Mouse (Mus musculus) stomach, postnatal 0 days (tissue): Measurements from ENCODE around the gene Tyrobp. TPM values are rescaled to one million over a fixed set of nuclear protein-coding genes. Genes with fewer than 3 reads are reported as not detected.

ENCODE experiments used
- ATAC-seq: fragments of 200-750 bp; cut with Nextera tagmentation; 2 replicates; pipeline ENCODE4 v1.8.0; 2017; ENCODE audit not compliant: low FRiP score, low TSS enrichment
- DNase-seq: peaks from one replicate; pipeline ENCODE4 v3.0.0-alpha.2; 2016; ENCODE audit warnings: low spot score
- H3K27ac ChIP-seq: fragments of 300-500 bp; sonication (generic); replicated peaks from 2 replicates; pipeline ENCODE4 v1.5.1; 2014; ENCODE audit warnings: mild to moderate bottlenecking, control low read depth
- H3K27me3 ChIP-seq: fragments of 300-500 bp; sonication (generic); 2 replicates; pipeline ENCODE4 v1.6.1; 2014; ENCODE audit warnings: low read length; ENCODE audit not compliant: control insufficient read depth, insufficient read depth
- H3K36me3 ChIP-seq: fragments of 300-500 bp; sonication (generic); 2 replicates; pipeline ENCODE4 v1.6.1; 2014; ENCODE audit warnings: low read length, mixed read lengths; ENCODE audit not compliant: control insufficient read depth, insufficient read depth
- H3K4me1 ChIP-seq: fragments of 300-500 bp; sonication (generic); replicated peaks from 2 replicates; pipeline ENCODE4 v1.6.1; 2014; ENCODE audit warnings: antibody characterized with exemption; ENCODE audit not compliant: control insufficient read depth, insufficient read depth
- H3K4me2 ChIP-seq: fragments of 300-500 bp; sonication (generic); replicated peaks from 2 replicates; pipeline ENCODE4 v1.6.1; 2014; ENCODE audit warnings: low read depth, mild to moderate bottlenecking, control low read depth, moderate library complexity
- H3K4me3 ChIP-seq: fragments of 300-500 bp; sonication (generic); 2 replicates; pipeline ENCODE4 v1.5.1; 2014; ENCODE audit warnings: low read depth, low read length, control low read depth
- H3K9ac ChIP-seq: fragments of 300-500 bp; sonication (generic); 2 replicates; pipeline ENCODE4 v1.6.1; 2014; ENCODE audit warnings: mild to moderate bottlenecking, low read length, control low read depth, mixed read lengths
- H3K9me3 ChIP-seq: fragments of 300-500 bp; sonication (generic); 2 replicates; pipeline ENCODE4 v1.6.1; 2016; ENCODE audit warnings: low read length; ENCODE audit not compliant: control insufficient read depth
- CTCF ChIP-seq: IDR thresholded peaks from 2 replicates; pipeline ENCODE4 v1.5.1; 2016; ENCODE audit warnings: antibody characterized with exemption, low read depth, mild to moderate bottlenecking, moderate library complexity
- EP300 ChIP-seq: optimal IDR thresholded peaks from 2 replicates; pipeline ENCODE3; 2016; ENCODE audit warnings: antibody characterized with exemption
- WGBS: fragments of 180-500 bp; shearing (Covaris S2); extraction: QIAGEN DNeasy Blood & Tissue Kit; methylation state at CpG from one replicate; pipeline ENCODE4 v1.1.7; 2014; 5-methylcytosine and 5-hydroxymethylcytosine counted together
- polyA plus RNA-seq: library from polyadenylated mRNA; unstranded; fragments of >200 nt; fragmentation: Nextera tagmentation; extraction: Ambion mirVana; gene quantifications from 2 replicates; pipeline ENCODE4 v1.2.1, GENCODE M21; 2015

The Tyrobp gene
- polyA plus RNA-seq, 1 experiment from 2014 or later: 71.0 TPM

DNA sequence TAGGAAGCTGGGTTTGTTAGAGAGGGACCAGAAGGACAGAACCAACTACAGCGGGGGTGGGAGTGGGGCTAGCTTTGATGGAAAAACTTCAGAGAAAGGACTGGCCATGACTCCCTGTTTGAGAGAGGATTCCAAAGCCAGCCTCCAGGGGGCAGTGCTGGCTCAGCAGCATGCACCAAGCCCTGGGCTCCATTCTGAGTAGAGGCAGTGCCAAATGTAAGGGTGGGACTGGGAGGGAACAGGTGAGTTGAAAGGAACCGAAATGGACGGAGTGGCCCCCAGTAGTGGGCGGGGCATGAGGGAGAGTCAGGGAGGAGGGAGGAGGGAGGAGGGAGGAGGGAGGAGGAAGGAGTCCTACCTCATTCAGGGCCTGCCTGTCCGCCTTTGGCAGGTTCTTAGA, 27.1 kb downstream of the Tyrobp start:
- DNase-seq: peak; percentile 72
- H3K27ac ChIP-seq: no peak overlapping the region
- 24% methylated on average over 4 of the region's 5 CpGs for WGBS

DNA sequence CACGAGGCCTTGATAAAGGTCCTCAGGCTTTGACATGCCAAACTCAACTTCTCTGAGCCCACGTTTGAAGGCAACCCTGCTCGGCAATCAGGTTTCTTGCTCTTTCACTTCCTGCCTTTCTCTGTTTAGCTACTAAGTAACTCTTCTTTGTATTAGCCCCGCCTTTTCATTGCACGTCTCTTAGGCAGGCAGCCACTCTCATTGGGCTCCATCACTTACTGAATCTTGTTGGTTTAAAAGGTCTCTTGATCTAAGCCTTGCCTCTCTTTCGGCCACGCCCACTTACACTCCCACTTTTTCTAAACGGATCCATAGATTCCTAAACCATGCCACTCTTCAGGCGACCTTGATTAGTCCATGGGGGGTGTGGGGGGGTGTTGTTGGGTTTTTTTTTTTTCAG, 30.1 kb downstream of the Tyrobp start:
- Histone ChIP-seq H3K27me3 (no peaks in the 10 kb centered on the region), H3K36me3 (no peaks in the 10 kb centered on the region), H3K9me3 (no peaks in the 10 kb centered on the region), H3K4me2 (peak overlapping the region; percentile 88; the same call in 1 of the 2 replicates), H3K27ac (no peak overlapping the region), H3K4me3 (no peak overlapping the region), H3K9ac (no peak overlapping the region), H3K4me1 (peaks cover 2% of the 10 kb centered on the region; the same call in 1 of the 2 replicates)
- TF ChIP-seq CTCF: no peak
- no peak for TF ChIP-seq EP300
- ATAC-seq: no peak
- WGBS: 23% methylated on average over 9 of the region's 9 CpGs
- DNase-seq: no peak

More for the DNA sequence above, 27.1 kb downstream of the Tyrobp start:
- no peak overlapping the region for H3K4me2 ChIP-seq
- TF ChIP-seq EP300: no peak
- peak; percentile 82 for TF ChIP-seq CTCF
- H3K4me3 ChIP-seq: no peak overlapping the region
- no peaks in the 10 kb centered on the region for H3K36me3 ChIP-seq
- ATAC-seq: peak; percentile 25; the same call in 1 of the 2 replicates
- H3K4me1 ChIP-seq: peaks cover 2% of the 10 kb centered on the region; the same call in 1 of the 2 replicates
- no peak overlapping the region for H3K9ac ChIP-seq
- no peaks in the 10 kb centered on the region for H3K9me3 ChIP-seq
- no peaks in the 10 kb centered on the region for H3K27me3 ChIP-seq

DNA sequence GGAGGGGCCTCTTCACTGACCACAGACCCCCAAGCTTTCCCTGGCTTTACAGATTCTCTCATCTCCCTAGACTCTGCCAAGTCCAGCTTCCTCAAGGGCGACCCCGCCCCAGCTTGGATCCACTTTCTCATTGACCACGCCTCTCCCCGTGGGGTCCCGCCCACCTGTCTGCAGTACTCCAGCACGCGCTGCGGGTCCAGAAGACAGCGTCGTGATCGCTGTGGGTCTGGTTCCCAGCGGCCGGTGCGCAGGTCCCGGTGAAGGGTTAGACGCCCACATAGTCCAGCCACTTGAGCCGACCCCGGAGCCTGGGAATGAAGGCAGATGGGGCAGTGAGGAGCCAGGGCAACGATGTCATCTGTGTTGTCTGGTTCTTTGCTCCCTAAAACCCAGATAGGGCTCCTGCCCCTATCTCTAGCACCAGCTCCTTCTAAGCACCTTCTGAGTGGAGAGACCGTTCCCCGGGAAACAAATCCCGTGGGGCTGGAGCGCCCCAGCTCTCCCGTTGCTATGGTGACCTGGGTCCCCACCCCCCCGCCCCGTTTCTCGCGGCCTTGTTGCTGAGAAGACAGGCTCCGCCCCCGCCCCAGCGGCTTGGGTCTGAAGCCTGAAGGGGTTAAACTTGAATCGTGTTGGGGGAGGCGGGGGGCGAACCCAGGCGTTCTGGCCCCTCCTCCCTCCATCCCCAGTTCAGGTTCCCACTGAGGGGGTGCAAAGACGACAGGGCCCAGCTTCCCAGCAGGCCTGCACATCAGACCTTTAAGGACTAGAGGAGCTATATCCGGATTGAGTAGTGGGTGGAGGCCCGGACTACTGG, 30.8 kb downstream of the Tyrobp start:
- Histone ChIP-seq H3K36me3 (no peaks in the 10 kb centered on the region), H3K4me3 (peak overlapping the region; percentile 54), H3K27me3 (no peaks in the 10 kb centered on the region), H3K4me1 (peaks cover 2% of the 10 kb centered on the region; the same call in 1 of the 2 replicates), H3K9me3 (no peaks in the 10 kb centered on the region), H3K27ac (no peak overlapping the region), H3K4me2 (peak overlapping the region; percentile 88), H3K9ac (peak overlapping the region; percentile 52; the same call in 1 of the 2 replicates)
- 1% methylated on average over 38 of the region's 38 CpGs for WGBS
- no peak; the same call in 1 of the 2 replicates for ATAC-seq
- no peak for TF ChIP-seq EP300
- TF ChIP-seq CTCF: no peak
- peak; percentile 45 for DNase-seq

DNA sequence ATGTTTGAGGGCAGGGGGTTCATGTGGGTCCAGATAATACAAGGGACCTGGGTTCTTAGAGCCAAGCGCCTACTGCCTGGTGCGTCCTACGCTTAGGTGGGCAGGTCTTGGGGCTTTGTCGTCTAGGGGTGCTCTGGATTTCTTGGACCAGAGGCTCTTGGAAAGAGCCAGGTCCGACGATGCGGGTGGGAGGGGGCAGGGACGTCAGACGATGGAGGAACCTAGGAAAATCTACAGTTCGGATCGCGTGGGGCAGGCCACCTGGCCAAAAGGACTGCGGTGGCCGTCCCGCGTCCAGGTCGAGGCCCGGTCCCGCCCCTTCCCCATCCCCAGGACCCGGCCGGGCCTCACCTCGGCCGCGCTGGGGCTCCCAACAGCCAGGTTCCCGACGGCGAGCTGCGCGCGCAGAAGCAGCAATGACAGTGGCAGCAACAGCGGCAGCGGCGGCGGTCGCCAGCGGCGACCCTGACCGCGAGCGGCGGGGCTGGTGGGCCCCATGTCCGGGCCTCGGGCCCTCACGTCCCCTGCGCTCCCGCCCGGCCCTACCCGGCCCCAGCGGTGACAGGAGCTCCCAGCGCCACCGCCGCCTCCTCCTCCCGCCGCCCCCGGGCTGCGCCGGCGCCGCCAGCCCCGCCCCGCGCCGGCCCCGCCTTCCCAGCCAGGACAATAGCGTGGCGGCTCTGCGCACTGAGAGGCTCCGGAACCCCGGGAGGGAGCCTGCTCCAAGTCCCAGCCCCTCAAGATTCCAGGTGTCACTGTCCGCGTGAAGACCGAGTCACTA, 31.6 kb downstream of the Tyrobp start, which contains the start of gene Aplp1:
TSS of gene Aplp1 (minus strand) at position 565 of the 781 bp plus-strand sequence.
- no peak within 1 kb of the TSS for H3K27ac ChIP-seq
- peak; percentile 62 for ATAC-seq
- H3K4me2 ChIP-seq: peak within 1 kb of the TSS; percentile 88
- H3K4me1 ChIP-seq: peaks cover 2% of the 10 kb centered on the region; the same call in 1 of the 2 replicates
- no peaks in the 10 kb centered on the region for H3K27me3 ChIP-seq
- peak within 1 kb of the TSS; percentile 52 for H3K9ac ChIP-seq
- DNase-seq: peak; percentile 70
- no peak for TF ChIP-seq EP300
- TF ChIP-seq CTCF: no peak
- 1% methylated on average over 51 of the region's 72 CpGs for WGBS
- H3K9me3 ChIP-seq: no peaks in the 10 kb centered on the region
- H3K36me3 ChIP-seq: no peaks in the 10 kb centered on the region
- H3K4me3 ChIP-seq: peak within 1 kb of the TSS; percentile 54

DNA sequence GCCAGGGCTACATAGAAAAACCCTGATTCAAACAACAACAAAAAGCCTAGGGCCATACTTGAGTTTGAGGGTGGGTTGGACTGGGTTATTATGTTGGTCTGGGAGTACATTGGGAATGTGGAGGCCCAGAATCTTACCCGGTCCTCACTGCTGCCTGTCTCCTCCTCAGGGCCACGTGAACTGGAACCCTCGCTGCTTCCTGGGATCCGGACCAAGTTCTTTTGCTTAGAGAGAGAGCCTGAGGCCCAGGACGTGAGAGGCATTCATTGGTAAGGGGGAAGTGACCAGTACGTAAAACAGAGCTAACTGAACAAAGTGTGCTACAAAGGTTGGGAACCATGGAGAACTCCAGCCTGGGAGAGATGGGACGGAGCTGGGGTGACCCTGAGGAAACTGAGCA, 36.7 kb downstream of the Tyrobp start:
- H3K27me3 ChIP-seq: peaks cover 7% of the 10 kb centered on the region; the same call in 1 of the 2 replicates
- ATAC-seq: no peak
- H3K4me3 ChIP-seq: no peak overlapping the region
- TF ChIP-seq CTCF (no peak), EP300 (no peak)
- no peak overlapping the region for H3K9ac ChIP-seq
- WGBS: 69% methylated on average over 7 of the region's 7 CpGs
- H3K9me3 ChIP-seq: no peaks in the 10 kb centered on the region
- H3K4me1 ChIP-seq: peaks cover 2% of the 10 kb centered on the region; the same call in 1 of the 2 replicates
- H3K27ac ChIP-seq: no peak overlapping the region
- H3K4me2 ChIP-seq: no peak overlapping the region
- no peak for DNase-seq
- H3K36me3 ChIP-seq: no peaks in the 10 kb centered on the region
